Mouse (Mus musculus) lung, postnatal 0 days (tissue): ENCODE results near the gene Alppl2. TPM values are rescaled to one million over a fixed set of nuclear protein-coding genes. Genes with fewer than 3 reads are reported as not detected.

Source experiments
- ATAC-seq: fragments of 200-750 bp; cut with Nextera tagmentation; 2 replicates; pipeline ENCODE4 v1.8.0; 2017; ENCODE audit warnings: moderate library complexity
- DNase-seq: peaks from one replicate; pipeline ENCODE4 v3.0.0-alpha.2; 2016; ENCODE audit warnings: low spot score
- H3K27ac ChIP-seq: fragments of 300-500 bp; sonication (generic); 2 replicates; pipeline ENCODE4 v1.5.1; 2014; ENCODE audit warnings: antibody characterized with exemption, mild to moderate bottlenecking, low read length, mixed read lengths
- H3K27me3 ChIP-seq: fragments of 300-500 bp; sonication (generic); replicated peaks from 2 replicates; pipeline ENCODE4 v1.6.1; 2014; ENCODE audit warnings: low read length, mixed read lengths; ENCODE audit not compliant: insufficient read depth
- H3K36me3 ChIP-seq: fragments of 300-500 bp; sonication (generic); 2 replicates; pipeline ENCODE4 v1.6.1; 2014; ENCODE audit warnings: low read length, mixed read lengths; ENCODE audit not compliant: insufficient read depth
- H3K4me1 ChIP-seq: fragments of 300-500 bp; sonication (generic); 2 replicates; pipeline ENCODE4 v1.6.1; 2014; ENCODE audit warnings: antibody characterized with exemption, low read depth, low read length, mixed read lengths; ENCODE audit not compliant: insufficient read depth
- H3K4me2 ChIP-seq: fragments of 300-500 bp; sonication (generic); replicated peaks from 2 replicates; pipeline ENCODE4 v1.6.1; 2014; ENCODE audit warnings: low read depth, mild to moderate bottlenecking, low read length, moderate library complexity, mixed read lengths
- H3K4me3 ChIP-seq: fragments of 300-500 bp; sonication (generic); 2 replicates; pipeline ENCODE4 v1.5.1; 2014; ENCODE audit warnings: low read depth, low read length
- H3K9ac ChIP-seq: fragments of 300-500 bp; sonication (generic); replicated peaks from 2 replicates; pipeline ENCODE4 v1.6.1; 2014; ENCODE audit warnings: low read depth, mild to moderate bottlenecking
- H3K9me3 ChIP-seq: fragments of 300-500 bp; sonication (generic); 2 replicates; pipeline ENCODE4 v1.6.1; 2016; ENCODE audit warnings: low read length, mixed read lengths
- CTCF ChIP-seq: IDR thresholded peaks from 2 replicates; pipeline ENCODE4 v1.5.1; 2016; ENCODE audit warnings: antibody characterized with exemption, mild to moderate bottlenecking
- EP300 ChIP-seq: IDR thresholded peaks from 2 replicates; pipeline ENCODE4 v1.6.1; 2016; ENCODE audit warnings: antibody characterized with exemption, mild to moderate bottlenecking, control low read depth
- WGBS: fragments of 180-500 bp; shearing (Covaris S2); extraction: QIAGEN DNeasy Blood & Tissue Kit; methylation state at CpG from one replicate; pipeline ENCODE4 v1.1.7; 2014; 5-methylcytosine and 5-hydroxymethylcytosine counted together
- polyA plus RNA-seq: library from polyadenylated mRNA; unstranded; fragments of >200 nt; fragmentation: Nextera tagmentation; extraction: Ambion mirVana; gene quantifications from 2 replicates; pipeline ENCODE4 v1.2.1, GENCODE M21; 2015

Alppl2 gene
- polyA plus RNA-seq, 1 experiment from 2014 or later: 0.06 TPM

DNA sequence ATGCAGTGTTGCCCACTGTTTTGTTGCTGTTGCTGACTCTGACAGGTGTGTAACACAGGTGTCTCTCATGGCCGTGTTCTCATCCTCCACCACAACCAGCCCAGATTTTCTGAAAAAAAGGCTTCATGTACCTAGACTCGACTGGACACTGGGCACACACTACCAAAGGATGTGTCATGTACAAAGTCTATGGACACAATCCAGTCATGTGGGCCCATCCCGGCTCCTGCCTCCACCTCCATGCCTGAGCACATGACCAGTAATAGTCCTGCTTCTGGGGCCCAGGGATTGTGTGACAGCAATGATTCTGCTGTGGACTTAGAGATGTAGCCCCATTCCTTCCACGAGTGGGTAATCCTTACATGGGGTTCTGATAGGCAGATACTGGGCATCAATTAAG is 18.8 kb upstream of the Alppl2 start:
- ATAC-seq: no peak
- TF ChIP-seq EP300 (no peak), CTCF (no peak)
- Histone ChIP-seq H3K4me3 (no peak overlapping the region), H3K27ac (no peak overlapping the region), H3K27me3 (no peaks in the 10 kb centered on the region), H3K9me3 (no peaks in the 10 kb centered on the region), H3K4me2 (no peak overlapping the region), H3K36me3 (no peaks in the 10 kb centered on the region), H3K4me1 (no peaks in the 10 kb centered on the region), H3K9ac (no peak overlapping the region)
- WGBS: 77% methylated on average over 4 of the region's 4 CpGs
- DNase-seq: no peak

DNA sequence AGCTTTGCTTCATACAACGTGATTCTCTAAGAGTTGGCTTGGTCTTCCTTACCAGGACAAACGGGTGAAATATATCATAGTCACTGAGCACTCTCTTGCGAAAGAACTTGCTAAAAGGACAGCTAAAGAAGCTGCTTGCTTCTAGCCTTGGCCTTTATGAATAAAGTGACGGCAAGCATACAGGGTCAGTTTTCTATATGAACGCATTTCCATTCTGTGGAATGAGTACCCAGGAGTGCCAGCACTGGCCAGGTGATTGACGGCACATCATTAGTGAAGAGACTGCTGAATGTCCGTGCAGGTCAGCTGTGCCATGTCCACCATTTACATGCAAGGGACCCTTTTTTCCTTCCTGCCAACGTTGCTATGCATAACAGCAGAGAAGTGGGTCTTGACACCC is 16.8 kb upstream of the Alppl2 start:
- Histone ChIP-seq H3K27ac (no peak overlapping the region), H3K4me1 (no peaks in the 10 kb centered on the region), H3K4me2 (no peak overlapping the region), H3K4me3 (no peak overlapping the region), H3K27me3 (no peaks in the 10 kb centered on the region), H3K9ac (no peak overlapping the region), H3K36me3 (no peaks in the 10 kb centered on the region), H3K9me3 (no peaks in the 10 kb centered on the region)
- 66% methylated on average over 8 of the region's 8 CpGs for WGBS
- ATAC-seq: no peak
- no peak for TF ChIP-seq EP300
- no peak for TF ChIP-seq CTCF
- peak; percentile 33 for DNase-seq

DNA sequence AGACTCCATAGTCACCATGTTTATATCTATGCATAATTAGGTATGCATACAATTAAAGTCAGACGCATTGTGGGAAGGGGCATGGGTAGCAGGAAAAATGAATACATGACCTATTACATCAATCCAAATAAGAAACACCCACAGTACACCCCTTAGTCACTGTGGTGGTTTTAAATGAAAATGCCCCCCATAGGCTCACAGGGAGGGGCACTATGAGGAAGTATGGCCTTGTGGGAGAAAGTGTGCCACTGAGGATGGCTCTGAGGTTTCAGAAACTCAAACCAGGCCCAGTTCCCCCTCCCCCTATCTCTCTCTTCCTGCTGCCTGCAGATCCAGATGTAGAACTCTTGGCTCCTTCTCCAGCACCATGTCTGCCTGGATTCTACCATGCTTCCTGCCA is 14.2 kb upstream of the Alppl2 start:
- no peak for TF ChIP-seq CTCF
- no peak for TF ChIP-seq EP300
- no peaks in the 10 kb centered on the region for H3K9me3 ChIP-seq
- H3K4me2 ChIP-seq: no peak overlapping the region
- H3K27ac ChIP-seq: no peak overlapping the region
- 85% methylated on average over 1 of the region's 1 CpGs for WGBS
- no peaks in the 10 kb centered on the region for H3K36me3 ChIP-seq
- no peak overlapping the region for H3K9ac ChIP-seq
- DNase-seq (no peak), ATAC-seq (no peak)
- H3K4me1 ChIP-seq: no peaks in the 10 kb centered on the region
- no peaks in the 10 kb centered on the region for H3K27me3 ChIP-seq
- H3K4me3 ChIP-seq: no peak overlapping the region

DNA sequence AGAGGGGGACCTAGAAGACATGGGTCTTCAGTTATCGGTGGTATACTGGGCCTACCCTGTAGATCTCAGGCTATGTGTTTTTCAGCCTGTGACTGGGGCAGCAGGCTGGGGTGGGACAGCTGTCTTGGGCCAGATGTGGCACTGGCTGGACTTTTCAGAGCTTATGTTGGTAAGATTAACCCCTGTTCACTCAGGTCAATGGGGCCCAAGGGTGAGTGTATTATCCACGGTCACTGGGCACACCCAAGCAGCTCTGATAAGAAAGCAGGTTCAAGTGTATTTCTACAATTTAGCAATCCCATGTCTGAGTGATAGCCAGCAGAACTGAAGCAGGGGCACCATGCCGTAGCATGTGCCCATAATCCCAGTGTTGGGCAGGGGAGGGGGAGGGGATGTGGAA is 12.4 kb upstream of the Alppl2 start:
- TF ChIP-seq EP300: no peak
- no peak for TF ChIP-seq CTCF
- ATAC-seq (no peak), DNase-seq (no peak)
- no peak overlapping the region for H3K4me3 ChIP-seq
- H3K27me3 ChIP-seq: no peaks in the 10 kb centered on the region
- no peaks in the 10 kb centered on the region for H3K36me3 ChIP-seq
- no peak overlapping the region for H3K27ac ChIP-seq
- H3K4me1 ChIP-seq: no peaks in the 10 kb centered on the region
- no peak overlapping the region for H3K4me2 ChIP-seq
- 80% methylated on average over 3 of the region's 3 CpGs for WGBS
- no peak overlapping the region for H3K9ac ChIP-seq
- H3K9me3 ChIP-seq: no peaks in the 10 kb centered on the region

DNA sequence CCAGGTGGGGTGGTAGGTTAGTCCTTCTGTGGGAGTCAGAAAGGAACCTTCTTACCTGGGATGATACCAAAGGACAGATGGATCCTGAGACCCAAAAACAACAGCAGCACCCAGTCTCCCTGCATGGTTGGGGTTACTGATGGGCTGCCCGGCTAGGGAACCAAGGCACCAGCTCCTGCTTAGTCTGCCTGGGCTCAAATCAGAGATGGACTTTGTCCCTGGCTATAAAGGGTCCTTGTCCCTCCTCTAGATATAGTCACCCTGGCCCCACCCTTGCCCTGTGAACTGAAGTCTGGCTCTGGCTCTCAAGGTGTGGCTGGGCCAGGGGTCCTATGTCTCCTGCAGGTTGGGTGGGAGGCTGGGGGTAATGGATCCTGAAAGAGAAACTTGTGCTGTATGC is 11.7 kb upstream of the Alppl2 start, which contains the start of gene Alpi:
TSS of gene Alpi (minus strand) at position 196 of the 400 bp plus-strand sequence.
- no peaks in the 10 kb centered on the region for H3K4me1 ChIP-seq
- 80% methylated on average over 1 of the region's 1 CpGs for WGBS
- DNase-seq (no peak), ATAC-seq (no peak)
- no peaks in the 10 kb centered on the region for H3K36me3 ChIP-seq
- TF ChIP-seq EP300 (no peak), CTCF (no peak)
- H3K27ac ChIP-seq: no peak within 1 kb of the TSS
- no peak within 1 kb of the TSS for H3K9ac ChIP-seq
- H3K4me3 ChIP-seq: no peak within 1 kb of the TSS
- H3K27me3 ChIP-seq: no peaks in the 10 kb centered on the region
- no peak within 1 kb of the TSS for H3K4me2 ChIP-seq
- no peaks in the 10 kb centered on the region for H3K9me3 ChIP-seq

DNA sequence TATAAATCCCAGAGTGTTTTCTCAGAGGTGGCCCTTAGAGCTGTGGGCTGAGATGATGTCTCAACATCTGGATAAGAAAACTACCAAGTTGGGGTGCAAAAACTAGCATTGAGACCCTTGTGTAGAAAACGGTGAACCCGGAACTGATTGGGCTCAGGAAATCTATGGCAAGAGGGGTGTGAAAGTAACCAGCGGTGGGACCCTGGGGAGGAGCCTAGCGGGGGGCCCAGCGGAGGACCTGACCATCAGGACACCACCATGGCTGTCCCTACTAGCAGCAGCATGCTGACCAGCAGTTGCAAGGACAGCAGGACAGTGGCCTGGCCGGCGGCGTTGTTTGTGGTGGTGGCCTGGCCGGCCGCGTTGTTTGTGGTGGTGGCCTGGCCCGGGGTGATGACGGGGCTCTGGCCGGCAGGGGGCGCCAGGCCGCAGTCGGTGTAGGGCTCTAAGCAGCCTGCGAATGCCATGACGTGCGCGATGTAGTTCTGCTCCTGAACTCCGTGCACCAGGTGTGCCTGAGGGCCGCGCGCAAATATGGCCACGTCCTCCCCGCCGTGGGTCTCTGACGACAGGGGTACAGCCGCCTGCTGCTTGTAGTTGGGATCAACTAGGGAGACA is 8.7 kb upstream of the Alppl2 start:
- no peaks in the 10 kb centered on the region for H3K36me3 ChIP-seq
- H3K27ac ChIP-seq: no peak overlapping the region
- no peak overlapping the region for H3K9ac ChIP-seq
- H3K4me2 ChIP-seq: 0 out of 2 replicates have a peak overlapping the region, but pooled peaks have one; percentile 25
- no peaks in the 10 kb centered on the region for H3K9me3 ChIP-seq
- TF ChIP-seq EP300 (no peak), CTCF (peak; percentile 84)
- ATAC-seq (peak; percentile 80), DNase-seq (peak; percentile 55)
- H3K27me3 ChIP-seq: no peaks in the 10 kb centered on the region
- WGBS: 16% methylated on average over 30 of the region's 30 CpGs
- no peak overlapping the region for H3K4me3 ChIP-seq
- H3K4me1 ChIP-seq: no peaks in the 10 kb centered on the region

DNA sequence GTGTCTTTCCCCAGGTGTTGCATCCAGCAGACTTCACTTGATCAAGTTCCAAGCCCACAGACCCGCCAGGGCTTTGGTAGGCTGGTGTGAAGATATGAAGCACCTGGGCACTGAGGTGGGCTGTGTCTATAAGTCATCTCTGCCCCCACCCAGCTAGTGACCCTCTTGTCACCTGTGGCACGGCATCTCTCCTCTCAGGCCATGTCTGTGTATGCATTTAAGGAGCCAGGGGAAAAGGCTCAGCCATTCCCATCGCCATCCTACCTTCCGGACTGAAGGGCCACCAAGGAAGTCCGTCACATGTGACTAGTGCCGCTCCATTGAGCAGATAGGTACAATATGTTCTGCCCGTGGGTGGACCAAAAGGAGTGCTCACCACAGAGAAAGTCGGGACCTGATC is 5.9 kb upstream of the Alppl2 start:
- Histone ChIP-seq H3K9me3 (no peaks in the 10 kb centered on the region), H3K27ac (no peak overlapping the region), H3K4me1 (no peaks in the 10 kb centered on the region), H3K4me2 (no peak overlapping the region), H3K27me3 (no peaks in the 10 kb centered on the region), H3K4me3 (no peak overlapping the region), H3K9ac (no peak overlapping the region), H3K36me3 (no peaks in the 10 kb centered on the region)
- DNase-seq (no peak), ATAC-seq (no peak)
- TF ChIP-seq CTCF: no peak
- no peak for TF ChIP-seq EP300
- 71% methylated on average over 8 of the region's 8 CpGs for WGBS
